In the genomic region with DNA sequence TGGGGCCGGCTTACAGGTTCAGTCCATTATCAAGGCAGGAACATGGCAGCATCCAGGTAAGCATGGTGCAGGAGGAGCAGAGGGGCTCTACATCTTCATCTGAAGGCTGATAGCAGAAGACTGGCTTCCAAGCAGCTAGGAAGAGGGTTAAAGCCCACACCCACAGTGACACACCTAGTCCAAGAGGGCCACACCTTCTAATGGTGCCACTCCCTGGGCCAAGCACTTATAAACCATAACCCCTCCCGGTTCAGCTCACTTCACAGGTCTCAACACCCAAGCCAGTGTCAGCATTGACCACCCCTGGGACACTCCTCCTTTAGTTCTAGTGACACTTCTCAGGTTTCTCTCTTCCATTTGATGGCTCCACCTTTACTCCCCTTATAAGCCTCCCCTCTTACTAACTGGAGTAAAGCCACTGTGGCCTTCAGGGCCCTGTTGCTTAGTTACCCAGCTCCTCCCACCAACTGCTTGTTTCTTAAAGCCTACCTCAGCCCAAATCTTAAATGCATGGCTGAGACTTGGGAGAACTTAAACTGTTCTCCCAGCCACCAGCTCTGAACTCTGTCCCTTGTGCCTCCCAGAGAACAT, we compare ENCODE assay signal across 25 mouse cellular contexts. TPM values are rescaled to one million over a fixed set of nuclear protein-coding genes. Genes with fewer than 3 reads are reported as not detected.
DNase-seq lines count a peak whose midpoint lies in the region; ATAC-seq and TF ChIP-seq lines count a peak whose summit lies in the region.
"Had no signal": no experiment of that assay in that cellular context is flagged by ENCODE, and none has a peak within 500 bp of the region (broad histone marks: within the 10 kb centered on the region; RNA-seq: fewer than 3 reads in every experiment).

No protein-coding gene starts in this region.

- peak; percentile 78 for DNase-seq in midbrain, embryonic 11.5 days (ENCODE audit: low spot score, missing footprints)
- peak; percentile 48 for DNase-seq in stomach, postnatal 0 days (ENCODE audit: low spot score)
- no peak for DNase-seq in kidney, adult 2 months
- DNase-seq in midbrain, postnatal 0 days (ENCODE audit: low spot score) = no peak
- no peak for DNase-seq in kidney, postnatal 25 days
- DNase-seq: adrenal gland, postnatal 14 days; B cell, adult 2 months; cerebellum, adult 11-12 months; cerebellum, postnatal 25 days; gastrocnemius, postnatal 25 days; kidney, adult 9 months; layer of hippocampus, postnatal 36 days; lung, postnatal 14 days; retina, postnatal 1 day; thymus, postnatal 36 days had no signal

- no peak overlapping the region for H3K4me3 ChIP-seq in midbrain, embryonic 11.5 days (ENCODE audit: low read depth, low read length)
- no peak overlapping the region for H3K4me3 ChIP-seq in midbrain, embryonic 16.5 days (ENCODE audit: low read depth, low read length)
- no peak overlapping the region for H3K4me3 ChIP-seq in intestine, embryonic 16.5 days (ENCODE audit: low read length)
- H3K4me3 ChIP-seq in liver, embryonic 15.5 days (replicated peaks) = no peak overlapping the region
- H3K4me3 ChIP-seq in stomach, postnatal 0 days (ENCODE audit: low read depth, low read length) = no peak overlapping the region
- H3K4me3 ChIP-seq in kidney, adult 2 months (ENCODE audit: insufficient read depth, low read depth, low read length) = no peak overlapping the region
- H3K4me3 ChIP-seq in midbrain, postnatal 0 days (ENCODE audit: low read depth, low read length) = no peak overlapping the region
- H3K4me3 ChIP-seq: heart, embryonic 10.5 days; hindbrain, embryonic 10.5 days; limb, embryonic 15.5 days; midbrain, embryonic 15.5 days had no signal

- peaks cover 30% of the 10 kb centered on the region; the same call in 1 of the 2 replicates for H3K36me3 ChIP-seq in midbrain, embryonic 11.5 days (ENCODE audit: control insufficient read depth, insufficient read depth, low read length)
- H3K36me3 ChIP-seq in midbrain, embryonic 16.5 days (ENCODE audit: control insufficient read depth, insufficient read depth, low read length) = peaks cover 30% of the 10 kb centered on the region
- H3K36me3 ChIP-seq in intestine, embryonic 16.5 days (ENCODE audit: control insufficient read depth, insufficient read depth, low read length) = peaks cover 26% of the 10 kb centered on the region
- H3K36me3 ChIP-seq in liver, embryonic 15.5 days (replicated peaks) = peaks cover 43% of the 10 kb centered on the region
- peaks cover 13% of the 10 kb centered on the region for H3K36me3 ChIP-seq in stomach, postnatal 0 days (ENCODE audit: control insufficient read depth, insufficient read depth, low read length)
- no peaks in the 10 kb centered on the region; the same call in 1 of the 2 replicates for H3K36me3 ChIP-seq in kidney, adult 2 months (ENCODE audit: control insufficient read depth, insufficient read depth, low read length)
- H3K36me3 ChIP-seq in midbrain, postnatal 0 days (ENCODE audit: insufficient read depth, low read length) = peaks cover 39% of the 10 kb centered on the region

- WGBS in midbrain, embryonic 11.5 days = 90% methylated on average over 2 of the region's 2 CpGs
- 82% methylated on average over 2 of the region's 2 CpGs for WGBS in midbrain, embryonic 16.5 days
- 76% methylated on average over 2 of the region's 2 CpGs for WGBS in intestine, embryonic 16.5 days
- 54% methylated on average over 2 of the region's 2 CpGs for WGBS in liver, embryonic 15.5 days (ENCODE audit: insufficient replicate concordance)
- 77% methylated on average over 2 of the region's 2 CpGs for WGBS in stomach, postnatal 0 days
- 75% methylated on average over 2 of the region's 2 CpGs for WGBS in kidney, adult 2 months
- 90% methylated on average over 2 of the region's 2 CpGs for WGBS in midbrain, postnatal 0 days

- ATAC-seq in midbrain, embryonic 11.5 days (ENCODE audit: low FRiP score) = no peak
- ATAC-seq in midbrain, embryonic 16.5 days = no peak
- ATAC-seq in intestine, embryonic 16.5 days = peak; percentile 69
- ATAC-seq in liver, embryonic 15.5 days (ENCODE audit: insufficient read depth) = peak; percentile 83
- peak; percentile 43; the same call in 1 of the 2 replicates for ATAC-seq in stomach, postnatal 0 days (ENCODE audit: low FRiP score, low TSS enrichment)
- ATAC-seq in midbrain, postnatal 0 days (ENCODE audit: low FRiP score) = no peak
- ATAC-seq: forebrain, embryonic 14.5 days; midbrain, embryonic 15.5 days had no signal

- no peak for TF ChIP-seq EP300 in stomach, postnatal 0 days (optimal IDR thresholded peaks at IDR 0.05)

- H3K27me3 ChIP-seq in midbrain, embryonic 11.5 days (ENCODE audit: control insufficient read depth, insufficient read depth, low read length) = no peaks in the 10 kb centered on the region
- H3K27me3 ChIP-seq in midbrain, embryonic 16.5 days (ENCODE audit: control insufficient read depth, insufficient read depth, low read depth, low read length) = no peaks in the 10 kb centered on the region
- no peaks in the 10 kb centered on the region for H3K27me3 ChIP-seq in intestine, embryonic 16.5 days (replicated peaks; ENCODE audit: control insufficient read depth, insufficient read depth, low read length)
- H3K27me3 ChIP-seq in liver, embryonic 15.5 days = no peaks in the 10 kb centered on the region
- H3K27me3 ChIP-seq in stomach, postnatal 0 days (ENCODE audit: control insufficient read depth, insufficient read depth, low read length) = no peaks in the 10 kb centered on the region
- H3K27me3 ChIP-seq in kidney, adult 2 months (replicated peaks; ENCODE audit: control insufficient read depth, insufficient read depth, low read length) = no peaks in the 10 kb centered on the region
- no peaks in the 10 kb centered on the region for H3K27me3 ChIP-seq in midbrain, postnatal 0 days (ENCODE audit: insufficient read depth, low read length)
- H3K27me3 ChIP-seq: limb, embryonic 15.5 days; midbrain, embryonic 15.5 days had no signal

- no peaks in the 10 kb centered on the region for H3K4me1 ChIP-seq in midbrain, embryonic 11.5 days (ENCODE audit: control insufficient read depth, insufficient read depth, low read length)
- H3K4me1 ChIP-seq in midbrain, embryonic 16.5 days (ENCODE audit: control insufficient read depth, insufficient read depth, low read length) = no peaks in the 10 kb centered on the region
- no peaks in the 10 kb centered on the region for H3K4me1 ChIP-seq in intestine, embryonic 16.5 days (ENCODE audit: control insufficient read depth, insufficient read depth, low read length)
- H3K4me1 ChIP-seq in liver, embryonic 15.5 days (replicated peaks) = peaks cover 46% of the 10 kb centered on the region
- no peaks in the 10 kb centered on the region for H3K4me1 ChIP-seq in stomach, postnatal 0 days (replicated peaks; ENCODE audit: control insufficient read depth, insufficient read depth)
- no peaks in the 10 kb centered on the region for H3K4me1 ChIP-seq in kidney, adult 2 months (ENCODE audit: control insufficient read depth, insufficient read depth, low read length)
- H3K4me1 ChIP-seq in midbrain, postnatal 0 days (ENCODE audit: insufficient read depth, low read length) = no peaks in the 10 kb centered on the region
- H3K4me1 ChIP-seq: heart, embryonic 10.5 days; hindbrain, embryonic 10.5 days; limb, embryonic 15.5 days had no signal

- H3K9ac ChIP-seq in midbrain, embryonic 11.5 days (ENCODE audit: low read length) = no peak overlapping the region
- H3K9ac ChIP-seq in midbrain, embryonic 16.5 days (ENCODE audit: low read depth, low read length) = no peak overlapping the region
- H3K9ac ChIP-seq in intestine, embryonic 16.5 days (ENCODE audit: low read depth, low read length) = no peak overlapping the region
- H3K9ac ChIP-seq in liver, embryonic 15.5 days = no peak overlapping the region
- H3K9ac ChIP-seq in stomach, postnatal 0 days (ENCODE audit: low read length) = no peak overlapping the region
- no peak overlapping the region for H3K9ac ChIP-seq in midbrain, postnatal 0 days (replicated peaks; ENCODE audit: low read length, poor library complexity, severe bottlenecking)
- H3K9ac ChIP-seq: limb, embryonic 15.5 days; midbrain, embryonic 15.5 days had no signal

- no peak overlapping the region for H3K27ac ChIP-seq in midbrain, embryonic 11.5 days (ENCODE audit: low read depth, low read length)
- H3K27ac ChIP-seq in midbrain, embryonic 16.5 days (ENCODE audit: low read length) = no peak overlapping the region
- H3K27ac ChIP-seq in intestine, embryonic 16.5 days (ENCODE audit: low read length) = 0 out of 2 replicates have a peak overlapping the region, but pooled peaks have one; percentile 15
- peak overlapping the region; percentile 29 for H3K27ac ChIP-seq in liver, embryonic 15.5 days (replicated peaks)
- no peak overlapping the region for H3K27ac ChIP-seq in stomach, postnatal 0 days (replicated peaks)
- H3K27ac ChIP-seq in kidney, adult 2 months (ENCODE audit: insufficient read depth, low read depth, low read length) = no peak overlapping the region
- H3K27ac ChIP-seq in midbrain, postnatal 0 days (ENCODE audit: low read depth, low read length) = no peak overlapping the region
- H3K27ac ChIP-seq: heart, embryonic 10.5 days; hindbrain, embryonic 10.5 days; limb, embryonic 15.5 days; midbrain, embryonic 15.5 days had no signal

- TF ChIP-seq POLR2A in kidney, adult 2 months (IDR thresholded peaks at IDR 0.05; ENCODE audit: low read depth, low read length) = no peak

- H3K9me3 ChIP-seq in midbrain, embryonic 11.5 days (ENCODE audit: control insufficient read depth, low read length) = no peaks in the 10 kb centered on the region
- H3K9me3 ChIP-seq in midbrain, embryonic 16.5 days (replicated peaks; ENCODE audit: control insufficient read depth, low read length, poor library complexity, severe bottlenecking) = no peaks in the 10 kb centered on the region
- H3K9me3 ChIP-seq in intestine, embryonic 16.5 days (ENCODE audit: control insufficient read depth, low read length) = no peaks in the 10 kb centered on the region
- no peaks in the 10 kb centered on the region for H3K9me3 ChIP-seq in liver, embryonic 15.5 days (replicated peaks)
- no peaks in the 10 kb centered on the region for H3K9me3 ChIP-seq in stomach, postnatal 0 days (ENCODE audit: control insufficient read depth, low read length)
- no peaks in the 10 kb centered on the region for H3K9me3 ChIP-seq in midbrain, postnatal 0 days (ENCODE audit: low read length)
- H3K9me3 ChIP-seq: heart, embryonic 10.5 days; hindbrain, embryonic 10.5 days; limb, embryonic 15.5 days; midbrain, embryonic 15.5 days had no signal

- TF ChIP-seq CTCF in stomach, postnatal 0 days (IDR thresholded peaks at IDR 0.05; ENCODE audit: low read depth) = no peak
- TF ChIP-seq CTCF in kidney, adult 2 months (conservative IDR thresholded peaks at IDR 0.05; ENCODE audit: insufficient read depth, insufficient read length, low read depth, low read length) = no peak
- no peak for TF ChIP-seq CTCF in midbrain, postnatal 0 days (IDR thresholded peaks at IDR 0.05)

- no peak overlapping the region for H3K4me2 ChIP-seq in midbrain, embryonic 11.5 days
- no peak overlapping the region for H3K4me2 ChIP-seq in midbrain, embryonic 16.5 days (ENCODE audit: low read length)
- H3K4me2 ChIP-seq in intestine, embryonic 16.5 days (ENCODE audit: low read depth, low read length) = no peak overlapping the region
- H3K4me2 ChIP-seq in liver, embryonic 15.5 days = peak overlapping the region; percentile 39
- no peak overlapping the region for H3K4me2 ChIP-seq in stomach, postnatal 0 days (replicated peaks; ENCODE audit: low read depth)
- no peak overlapping the region for H3K4me2 ChIP-seq in midbrain, postnatal 0 days (ENCODE audit: low read depth, low read length, poor library complexity, severe bottlenecking)
- H3K4me2 ChIP-seq: limb, embryonic 15.5 days; midbrain, embryonic 15.5 days had no signal

RNA-seq across cellular contexts. Expression of a gene that starts 6.7 kb away (rescaled TPM):
- polyA plus RNA-seq in midbrain, embryonic 11.5 days (2014; fragmentation: Nextera tagmentation; extraction: Ambion mirVana) = 6.3 and 7.5 TPM in 2 replicates
- 11.2 and 13.2 TPM in 2 replicates for polyA plus RNA-seq in midbrain, embryonic 16.5 days (2015; fragmentation: Nextera tagmentation; extraction: Ambion mirVana)
- 7.9 and 9.2 TPM in 2 replicates for polyA plus RNA-seq in intestine, embryonic 16.5 days (2015; fragmentation: Nextera tagmentation; extraction: Ambion mirVana)
- 2.8 and 2.9 TPM in 2 replicates for polyA plus RNA-seq in liver, embryonic 15.5 days (2015; fragmentation: Nextera tagmentation; extraction: Ambion mirVana)
- 3.7 and 4.2 TPM in 2 replicates for polyA plus RNA-seq in stomach, postnatal 0 days (2015; fragmentation: Nextera tagmentation; extraction: Ambion mirVana)
- 8.4 and 10.0 TPM in 2 replicates for polyA plus RNA-seq in kidney, adult 2 months (2012; rRNA removed)
- 14.9 and 20.5 TPM in 2 replicates for total RNA-seq in midbrain, postnatal 0 days (2014; rRNA removed)
- 9.7 and 10.7 TPM in 2 replicates for polyA plus RNA-seq in midbrain, postnatal 0 days (2015; fragmentation: Nextera tagmentation; extraction: Ambion mirVana)

RNA-seq across cellular contexts. Expression of a gene that starts 6.7 kb away (rescaled TPM):
- polyA plus RNA-seq in midbrain, embryonic 11.5 days (2014; fragmentation: Nextera tagmentation; extraction: Ambion mirVana) = 0.07 TPM in 1 of 2 replicates, not detected in the other
- polyA plus RNA-seq in midbrain, embryonic 16.5 days (2015; fragmentation: Nextera tagmentation; extraction: Ambion mirVana) = 0.20 and 0.22 TPM in 2 replicates
- polyA plus RNA-seq in intestine, embryonic 16.5 days (2015; fragmentation: Nextera tagmentation; extraction: Ambion mirVana) = 3.7 and 8.7 TPM in 2 replicates
- polyA plus RNA-seq in liver, embryonic 15.5 days (2015; fragmentation: Nextera tagmentation; extraction: Ambion mirVana) = 365 and 498 TPM in 2 replicates
- polyA plus RNA-seq in stomach, postnatal 0 days (2015; fragmentation: Nextera tagmentation; extraction: Ambion mirVana) = 3.3 and 4.7 TPM in 2 replicates
- 0.06 and 0.18 TPM in 2 replicates for polyA plus RNA-seq in kidney, adult 2 months (2012; rRNA removed)
- total RNA-seq in midbrain, postnatal 0 days (2014; rRNA removed) = not detected in 2 replicates
- polyA plus RNA-seq in midbrain, postnatal 0 days (2015; fragmentation: Nextera tagmentation; extraction: Ambion mirVana) = 0.10 and 0.16 TPM in 2 replicates
- total RNA-seq: layer of hippocampus, adult 18-20 months; megakaryocyte, adult 5-6 weeks had no signal

RNA-seq across cellular contexts. Expression of a gene that starts 6.7 kb away (rescaled TPM):
- polyA plus RNA-seq in midbrain, embryonic 11.5 days (2014; fragmentation: Nextera tagmentation; extraction: Ambion mirVana) = 69.7 and 75.8 TPM in 2 replicates
- polyA plus RNA-seq in midbrain, embryonic 16.5 days (2015; fragmentation: Nextera tagmentation; extraction: Ambion mirVana) = 95.9 and 97.1 TPM in 2 replicates
- 157 and 173 TPM in 2 replicates for polyA plus RNA-seq in intestine, embryonic 16.5 days (2015; fragmentation: Nextera tagmentation; extraction: Ambion mirVana)
- 42.5 and 43.7 TPM in 2 replicates for polyA plus RNA-seq in liver, embryonic 15.5 days (2015; fragmentation: Nextera tagmentation; extraction: Ambion mirVana)
- polyA plus RNA-seq in stomach, postnatal 0 days (2015; fragmentation: Nextera tagmentation; extraction: Ambion mirVana) = 98.9 and 105 TPM in 2 replicates
- 90.2 and 91.6 TPM in 2 replicates for polyA plus RNA-seq in kidney, adult 2 months (2012; rRNA removed)
- total RNA-seq in midbrain, postnatal 0 days (2014; rRNA removed) = 95.8 and 101 TPM in 2 replicates
- polyA plus RNA-seq in midbrain, postnatal 0 days (2015; fragmentation: Nextera tagmentation; extraction: Ambion mirVana) = 96.6 and 99.3 TPM in 2 replicates

Comparison
In these comparisons a context has a peak if more than half of its experiments do, and no peak if none do; other contexts are left out.
1. DNase-seq: peak in midbrain, embryonic 11.5 days (single experiment) and stomach, postnatal 0 days (single experiment); none in kidney, adult 2 months (single experiment), midbrain, postnatal 0 days (single experiment) and kidney, postnatal 25 days (0 of 2).
2. ATAC-seq: peak in intestine, embryonic 16.5 days (single experiment), liver, embryonic 15.5 days (single experiment) and stomach, postnatal 0 days (single experiment); none in midbrain, embryonic 11.5 days (single experiment), midbrain, embryonic 16.5 days (single experiment) and midbrain, postnatal 0 days (single experiment).
3. H3K27ac ChIP-seq: peak in intestine, embryonic 16.5 days (single experiment) and liver, embryonic 15.5 days (single experiment); none in midbrain, embryonic 11.5 days (single experiment), midbrain, embryonic 16.5 days (single experiment), stomach, postnatal 0 days (single experiment), kidney, adult 2 months (single experiment) and midbrain, postnatal 0 days (single experiment).
4. RNA of a gene that starts 6.7 kb away (polyA plus RNA-seq): 365 to 498 TPM in liver, embryonic 15.5 days; 3.7 to 8.7 TPM in intestine, embryonic 16.5 days, 3.3 to 4.7 TPM in stomach, postnatal 0 days, 0.20 to 0.22 TPM in midbrain, embryonic 16.5 days, 0.10 to 0.16 TPM in midbrain, postnatal 0 days, 0.07 TPM in midbrain, embryonic 11.5 days and 0.06 to 0.18 TPM in kidney, adult 2 months; every median in the first group is over 10 times any median in the second.